Mouse (Mus musculus) hindlimb bud, embryonic 11.5 days (tissue): ENCODE measurements around the gene H2-DMa.

ENCODE experiments used
- DNase-seq: peaks from one replicate; pipeline ENCODE4 v3.0.0-alpha.2; 2012; ENCODE audit warnings: low read depth, low spot score; ENCODE audit errors: extremely low spot score

The H2-DMa gene

GRCm38 (mm10) chr17:34102831-34103230 lies 16.5 kb upstream of the H2-DMa start:
- DNase-seq: no peak

GRCm38 (mm10) chr17:34104804-34105203 lies 14.5 kb upstream of the H2-DMa start:
- DNase-seq: no peak

- no peak for DNase-seq
These were observed 12.8 kb upstream of the H2-DMa start for GRCm38 (mm10) chr17:34106555-34106954.

GRCm38 (mm10) chr17:34107109-34107867 lies 12.1 kb upstream of the H2-DMa start:
- DNase-seq: no peak

- DNase-seq: no peak
These were observed 10.9 kb upstream of the H2-DMa start for GRCm38 (mm10) chr17:34108460-34108859.

GRCm38 (mm10) chr17:34109038-34109805 lies 10.1 kb upstream of the H2-DMa start:
- DNase-seq: no peak

GRCm38 (mm10) chr17:34109806-34110195 lies 9.5 kb upstream of the H2-DMa start:
- DNase-seq: no peak

GRCm38 (mm10) chr17:34110309-34110708 lies 9.0 kb upstream of the H2-DMa start:
- no peak for DNase-seq

- DNase-seq: no peak
These were observed 5.2 kb upstream of the H2-DMa start for GRCm38 (mm10) chr17:34114114-34114513.

GRCm38 (mm10) chr17:34116736-34117370 lies 2.5 kb upstream of the H2-DMa start:
- DNase-seq: no peak

GRCm38 (mm10) chr17:34117421-34118112 lies 1.8 kb upstream of the H2-DMa start:
- DNase-seq: no peak

- DNase-seq: no peak
These were observed 1.0 kb upstream of the H2-DMa start for GRCm38 (mm10) chr17:34118113-34118872.

- no peak for DNase-seq
These were observed 480 bp upstream of the H2-DMa start for GRCm38 (mm10) chr17:34118873-34119248.

GRCm38 (mm10) chr17:34120180-34120723 lies 911 bp downstream of the H2-DMa start:
- no peak for DNase-seq

GRCm38 (mm10) chr17:34120814-34121171 lies 1.5 kb downstream of the H2-DMa start:
- no peak for DNase-seq

- no peak for DNase-seq
These were observed 2.0 kb downstream of the H2-DMa start for GRCm38 (mm10) chr17:34121172-34121878.

GRCm38 (mm10) chr17:34121879-34122187 lies 2.5 kb downstream of the H2-DMa start:
- DNase-seq: no peak

- DNase-seq: no peak
These were observed 3.0 kb downstream of the H2-DMa start, which contains the start of gene Brd2 for GRCm38 (mm10) chr17:34122188-34122984. Gene Brd2, minus strand, starts transcription at chr17:34122634.

- no peak for DNase-seq
These were observed 3.8 kb downstream of the H2-DMa start for GRCm38 (mm10) chr17:34123111-34123510.
